Mouse (Mus musculus) olfactory bulb, adult 2 months (tissue): ENCODE data around the gene Cx3cl1. TPM values are rescaled to one million over a fixed set of nuclear protein-coding genes. Genes with fewer than 3 reads are reported as not detected.

Source experiments
- H3K27ac ChIP-seq: fragments of 200-500 bp; 2 replicates; pipeline ENCODE4 v1.5.1; 2012; ENCODE audit warnings: low read depth, low read length; ENCODE audit not compliant: insufficient read depth
- H3K4me1 ChIP-seq: fragments of 200-500 bp; 2 replicates; pipeline ENCODE4 v1.6.1; 2012; ENCODE audit warnings: low read length; ENCODE audit not compliant: control insufficient read depth, insufficient read depth
- H3K4me3 ChIP-seq: fragments of 200-500 bp; 2 replicates; pipeline ENCODE4 v1.5.1; 2012; ENCODE audit warnings: mild to moderate bottlenecking, low read depth, low read length, moderate library complexity; ENCODE audit not compliant: insufficient read depth
- CTCF ChIP-seq: fragments of 200-500 bp; IDR thresholded peaks from 2 replicates; pipeline ENCODE4 v1.5.1; 2012; ENCODE audit warnings: low read depth, mild to moderate bottlenecking, low read length, moderate library complexity; ENCODE audit not compliant: insufficient read depth
- POLR2A ChIP-seq: fragments of 200-500 bp; IDR thresholded peaks from 2 replicates; pipeline ENCODE4 v1.6.1; 2012; ENCODE audit warnings: mild to moderate bottlenecking, low read depth, low read length, moderate library complexity; ENCODE audit not compliant: insufficient read depth
- WGBS: fragments of 180-500 bp; shearing (Covaris S2); methylation state at CpG from one replicate; pipeline ENCODE4 v1.1.7; 2018; 5-methylcytosine and 5-hydroxymethylcytosine counted together
- polyA plus RNA-seq: library from polyadenylated mRNA; stranded (reverse); fragments of >200 nt; gene quantifications from 2 replicates; pipeline ENCODE4 v1.2.4, GENCODE M21; 2012; ENCODE audit warnings: low replicate concordance; ENCODE audit not compliant: missing spikeins, insufficient read depth, insufficient read length

Cx3cl1 gene
- polyA plus RNA-seq, 1 experiment, result not detected

GRCm38 (mm10) chr8:94754486-94754885, 17.3 kb upstream of the Cx3cl1 start:
- TF ChIP-seq CTCF, result no peak
- no peak for TF ChIP-seq POLR2A
- Histone ChIP-seq H3K4me1 (no peaks in the 10 kb centered on the region), H3K4me3 (no peak overlapping the region), H3K27ac (no peak overlapping the region)
- 81% methylated on average over 2 of the region's 2 CpGs for WGBS

- Histone ChIP-seq H3K4me1 (peaks cover 11% of the 10 kb centered on the region), H3K4me3 (no peak overlapping the region), H3K27ac (no peak overlapping the region)
- 68% methylated on average over 9 of the region's 9 CpGs for WGBS
- TF ChIP-seq POLR2A, result no peak
- TF ChIP-seq CTCF, result no peak
Measured at GRCm38 (mm10) chr8:94767035-94767434, 4.8 kb upstream of the Cx3cl1 start.

DNA sequence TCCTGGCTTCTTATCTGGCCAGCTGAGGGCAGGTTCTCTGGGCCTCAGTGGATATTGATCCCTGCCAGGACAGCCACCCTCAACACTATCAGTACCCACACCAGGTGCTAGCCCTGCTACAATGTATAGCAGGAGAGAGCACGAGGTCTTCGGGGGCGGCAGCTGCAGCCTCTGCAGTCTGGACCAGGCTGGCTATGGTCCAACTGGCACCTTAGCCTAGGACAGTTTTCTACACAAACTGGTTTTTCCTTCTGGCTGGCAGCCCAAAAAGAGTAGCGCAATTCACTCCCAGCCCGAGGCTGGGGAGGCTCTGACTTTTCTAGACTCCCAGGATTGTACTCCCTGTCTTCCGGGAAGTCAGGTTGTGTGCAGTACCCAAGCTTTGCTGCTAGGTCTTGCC, 864 bp upstream of the Cx3cl1 start:
- Histone ChIP-seq H3K4me3 (no peak overlapping the region), H3K4me1 (peaks cover 14% of the 10 kb centered on the region), H3K27ac (0 out of 2 replicates have a peak overlapping the region, but pooled peaks have one; percentile 97)
- whole genome bisulfite sequencing, result 19% methylated on average over 6 of the region's 6 CpGs
- TF ChIP-seq CTCF (no peak), POLR2A (no peak)

DNA sequence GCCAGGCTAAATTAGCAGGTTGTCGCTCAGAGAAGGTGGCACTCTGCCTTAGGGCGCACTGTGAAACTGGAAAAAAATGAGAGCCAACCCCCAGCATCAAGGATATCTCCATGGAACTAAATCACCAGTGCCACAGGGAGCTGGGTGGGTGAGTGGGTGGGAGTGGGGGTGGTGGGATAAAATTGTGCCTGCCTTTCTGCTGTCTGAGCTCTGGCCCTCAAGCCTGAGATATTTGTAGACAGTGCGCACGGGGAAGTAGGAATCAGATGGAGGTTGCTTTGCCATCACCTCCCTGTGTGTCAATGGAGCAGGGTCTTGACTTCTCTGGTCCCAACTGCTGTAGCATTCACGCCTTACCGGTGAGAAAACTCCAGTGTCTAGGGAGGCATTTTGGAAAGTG, 1.2 kb downstream of the Cx3cl1 start:
- H3K4me3 ChIP-seq, result peak overlapping the region; percentile 83
- peak overlapping the region; percentile 97 for H3K27ac ChIP-seq
- peaks cover 20% of the 10 kb centered on the region for H3K4me1 ChIP-seq
- TF ChIP-seq CTCF (no peak), POLR2A (no peak)
- 22% methylated on average over 6 of the region's 6 CpGs for WGBS

DNA sequence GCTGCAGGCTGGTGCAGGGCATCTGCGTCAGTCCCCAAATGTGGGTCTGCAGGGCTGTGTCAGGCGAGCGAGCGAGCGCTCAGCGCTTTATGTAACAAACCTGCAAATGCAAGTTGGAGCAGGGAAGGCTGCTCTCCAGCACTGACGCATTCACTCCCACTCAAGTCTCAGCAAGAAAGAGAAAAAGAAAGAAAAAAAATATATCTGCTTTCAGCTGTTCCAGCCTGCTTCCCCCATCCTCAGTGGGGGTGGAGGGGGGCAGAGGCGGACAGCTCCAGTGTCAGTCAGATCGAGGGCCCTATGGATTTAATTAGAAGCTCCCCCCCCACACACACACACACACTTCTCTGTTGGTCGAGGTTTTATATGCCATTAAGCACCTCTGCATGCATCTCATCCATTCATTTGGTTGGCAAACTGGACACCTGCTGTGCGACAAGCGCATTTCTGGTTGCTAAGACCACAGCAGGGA, 1.9 kb downstream of the Cx3cl1 start:
- TF ChIP-seq CTCF (no peak), POLR2A (peak; percentile 44; the same call in 1 of the 2 replicates)

GRCm38 (mm10) chr8:94774601-94775000, 2.8 kb downstream of the Cx3cl1 start:
- Histone ChIP-seq H3K4me3 (peak overlapping the region; percentile 45), H3K27ac (peak overlapping the region; percentile 52), H3K4me1 (peaks cover 35% of the 10 kb centered on the region)
- WGBS, result 39% methylated on average over 1 of the region's 1 CpGs
- no peak for TF ChIP-seq CTCF
- TF ChIP-seq POLR2A, result no peak

More for the DNA sequence above, 1.9 kb downstream of the Cx3cl1 start:
- Histone ChIP-seq H3K4me1 (peaks cover 27% of the 10 kb centered on the region), H3K4me3 (peak overlapping the region; percentile 83), H3K27ac (peak overlapping the region; percentile 97)
- 17% methylated on average over 12 of the region's 12 CpGs for WGBS

- WGBS, result 65% methylated on average over 2 of the region's 2 CpGs
- peaks cover 46% of the 10 kb centered on the region for H3K4me1 ChIP-seq
- no peak overlapping the region for H3K4me3 ChIP-seq
- H3K27ac ChIP-seq, result no peak overlapping the region
- TF ChIP-seq CTCF (no peak), POLR2A (no peak)
Measured at GRCm38 (mm10) chr8:94776346-94776745, 4.5 kb downstream of the Cx3cl1 start.

GRCm38 (mm10) chr8:94778036-94778435, 6.2 kb downstream of the Cx3cl1 start:
- H3K4me3 ChIP-seq, result no peak overlapping the region
- TF ChIP-seq POLR2A (no peak), CTCF (no peak)
- no peak overlapping the region; the same call in 1 of the 2 replicates for H3K27ac ChIP-seq
- peaks cover 53% of the 10 kb centered on the region for H3K4me1 ChIP-seq
- WGBS, result 53% methylated on average over 10 of the region's 10 CpGs

DNA sequence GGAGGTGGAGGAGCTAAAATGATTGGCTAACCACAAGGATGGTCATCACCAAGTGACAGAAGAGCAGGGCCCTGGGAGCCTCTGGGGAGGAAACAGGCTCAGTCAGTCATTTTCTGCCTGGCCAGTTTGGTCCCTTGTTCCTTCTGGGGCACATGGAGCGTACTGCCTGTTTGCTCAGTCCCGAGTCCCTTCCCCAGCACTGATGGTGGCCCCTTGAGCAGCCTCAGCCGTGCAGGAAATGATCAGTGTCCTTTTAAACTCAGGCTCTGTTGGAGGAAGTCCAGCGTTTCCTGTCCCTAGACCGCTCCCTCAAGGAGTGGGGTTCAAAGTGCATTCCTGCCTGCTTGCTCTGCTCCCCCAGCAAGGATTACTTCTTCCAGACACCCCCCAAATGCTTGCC, 6.7 kb downstream of the Cx3cl1 start:
- Histone ChIP-seq H3K4me1 (peaks cover 53% of the 10 kb centered on the region), H3K4me3 (no peak overlapping the region), H3K27ac (no peak overlapping the region; the same call in 1 of the 2 replicates)
- TF ChIP-seq CTCF, result no peak
- TF ChIP-seq POLR2A, result no peak
- 23% methylated on average over 5 of the region's 5 CpGs for WGBS

DNA sequence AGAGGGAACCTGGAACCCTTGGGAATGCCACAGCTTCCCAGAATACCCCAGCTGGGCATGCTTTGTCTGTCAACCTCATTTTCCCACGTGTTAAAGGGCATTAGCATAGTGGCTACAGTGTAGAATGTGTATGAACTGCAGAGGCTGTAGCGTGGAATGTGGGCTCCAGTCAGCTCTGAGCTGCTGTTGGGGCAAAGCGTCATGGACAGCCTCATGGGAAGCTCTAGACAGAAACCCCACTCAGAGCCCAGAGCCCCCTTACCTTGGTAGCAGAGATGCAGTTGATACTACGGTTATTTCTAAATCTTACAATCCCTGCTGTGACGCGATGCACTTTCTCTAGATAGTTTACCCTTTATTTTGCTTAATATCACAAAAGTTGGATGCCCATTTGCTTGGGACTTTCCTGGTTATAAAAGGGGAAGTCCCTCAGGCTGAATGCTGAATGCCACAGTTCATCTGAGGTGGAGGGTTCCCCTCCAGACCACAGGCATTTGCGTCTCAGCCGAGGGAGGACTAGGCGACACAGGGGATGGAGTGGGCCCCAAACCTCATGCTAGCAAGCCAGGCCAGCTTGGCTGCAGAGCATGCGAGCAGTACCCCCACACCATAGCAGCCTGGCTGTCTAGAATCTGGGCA, 7.2 kb downstream of the Cx3cl1 start:
- 53% methylated on average over 10 of the region's 10 CpGs for WGBS
- H3K4me1 ChIP-seq, result peaks cover 53% of the 10 kb centered on the region
- TF ChIP-seq CTCF (no peak), POLR2A (no peak)
- H3K27ac ChIP-seq, result no peak overlapping the region; the same call in 1 of the 2 replicates
- H3K4me3 ChIP-seq, result no peak overlapping the region
